Comparison of ENCODE assay signal across 19 mouse cellular contexts in the genomic region with DNA sequence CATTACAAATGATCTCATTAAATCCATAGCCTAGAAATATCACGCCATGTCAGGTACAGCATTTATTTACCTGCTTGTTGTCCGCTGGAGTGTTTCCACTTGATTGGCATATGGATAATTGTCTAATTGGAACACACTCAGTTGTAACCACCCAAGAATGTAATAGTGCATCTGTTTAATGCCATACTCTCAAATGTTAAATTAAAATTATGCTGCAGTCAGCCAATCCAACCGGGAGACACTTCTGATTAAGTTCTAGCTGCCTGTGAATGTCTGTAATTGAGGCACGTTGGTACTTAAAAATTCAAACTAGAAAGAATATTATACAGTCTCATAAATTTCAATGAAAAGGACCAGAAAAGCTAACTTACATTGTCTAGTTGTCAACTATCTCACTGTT.
"Had no signal": no experiment of that assay in that cellular context is flagged by ENCODE, and none has a peak within 500 bp of the region (broad histone marks: within the 10 kb centered on the region; RNA-seq: fewer than 3 reads in every experiment).

No protein-coding gene starts in this region.

- H3K27ac ChIP-seq: kidney, postnatal 0 days; limb, embryonic 12.5 days; limb, embryonic 15.5 days; liver, embryonic 14.5 days; macrophage; midbrain, embryonic 12.5 days; midbrain, embryonic 15.5 days; stomach, embryonic 15.5 days had no signal

- H3K4me1 ChIP-seq: limb, embryonic 12.5 days; limb, embryonic 15.5 days; stomach, embryonic 15.5 days had no signal

- H3K9ac ChIP-seq: limb, embryonic 12.5 days; limb, embryonic 15.5 days; liver, embryonic 14.5 days; liver, postnatal 0 days; lung, embryonic 14.5 days; midbrain, embryonic 12.5 days; midbrain, embryonic 15.5 days; stomach, embryonic 15.5 days had no signal

- ATAC-seq: liver, postnatal 0 days; lung, postnatal 0 days; midbrain, embryonic 15.5 days had no signal

- H3K9me3 ChIP-seq: limb, embryonic 15.5 days; midbrain, embryonic 15.5 days; stomach, embryonic 15.5 days had no signal

- H3K36me3 ChIP-seq: limb, embryonic 12.5 days; limb, embryonic 15.5 days; midbrain, embryonic 12.5 days; midbrain, embryonic 15.5 days; stomach, embryonic 15.5 days had no signal

- H3K4me3 ChIP-seq: limb, embryonic 12.5 days; limb, embryonic 15.5 days; midbrain, embryonic 12.5 days; midbrain, embryonic 15.5 days; stomach, embryonic 15.5 days had no signal

- H3K4me2 ChIP-seq: limb, embryonic 12.5 days; limb, embryonic 15.5 days; liver, embryonic 11.5 days; lung, embryonic 14.5 days; midbrain, embryonic 12.5 days; midbrain, embryonic 15.5 days; stomach, embryonic 15.5 days had no signal

- DNase-seq: kidney, adult 2 months; kidney, postnatal 25 days; left cerebral cortex, postnatal 4 days; liver, postnatal 0 days; lung, embryonic 14.5 days; retina, postnatal 1 day; right cerebral cortex, postnatal 25 days; spleen, adult 18-20 months; thymus, postnatal 25 days had no signal

- H3K27me3 ChIP-seq: limb, embryonic 12.5 days; limb, embryonic 15.5 days; midbrain, embryonic 12.5 days; midbrain, embryonic 15.5 days; stomach, embryonic 15.5 days had no signal
